Mouse (Mus musculus) myocyte (in vitro differentiated cells): Measurements from ENCODE around the gene 2210017I01Rik. TPM values are rescaled to one million over a fixed set of nuclear protein-coding genes. Genes with fewer than 3 reads are reported as not detected.

Source experiments
- H3K27me3 ChIP-seq: one replicate; pipeline ENCODE4 v1.6.1; 2011; ENCODE audit not compliant: control insufficient read depth, insufficient read depth, insufficient read length
- H3K36me3 ChIP-seq: one replicate; pipeline ENCODE4 v1.6.1; 2011; ENCODE audit not compliant: control insufficient read depth, insufficient read depth
- H3K4me2 ChIP-seq: one replicate; pipeline ENCODE4 v1.6.1; 2011; ENCODE audit warnings: low read depth, control low read depth
- H3K4me3 ChIP-seq: one replicate; pipeline ENCODE4 v1.5.1; 2011; ENCODE audit warnings: mild to moderate bottlenecking, control low read depth, moderate library complexity
- H3K79me2 ChIP-seq: one replicate; pipeline ENCODE4 v1.6.1; 2011; ENCODE audit not compliant: control insufficient read depth, insufficient read depth
- H3ac ChIP-seq: one replicate; pipeline ENCODE4 v1.6.1; 2011; ENCODE audit not compliant: control insufficient read depth, insufficient read length
- CEBPB ChIP-seq: IDR thresholded peaks from 2 replicates; pipeline ENCODE4 v1.6.1; 2011; ENCODE audit warnings: mild to moderate bottlenecking, moderate library complexity; ENCODE audit not compliant: poor library complexity, insufficient read depth, severe bottlenecking
- E2F4 ChIP-seq: IDR thresholded peaks from one replicate; pipeline ENCODE4 v1.6.1; 2011; ENCODE audit warnings: mild to moderate bottlenecking, control low read depth, moderate library complexity; ENCODE audit not compliant: insufficient read depth
- MAX ChIP-seq: IDR thresholded peaks from one replicate; pipeline ENCODE4 v1.6.1; 2011; ENCODE audit warnings: low read depth, mild to moderate bottlenecking, control low read depth
- MYOD1 ChIP-seq, 3 experiments: IDR thresholded peaks; one replicate each; pipeline ENCODE4 v1.6.1; 2011; ENCODE audit warnings: control low read depth in 2 of 3, low read depth in 2 of 3, mild to moderate bottlenecking in 2 of 3, moderate library complexity in 1 of 3; ENCODE audit not compliant: insufficient read length in 2 of 3, control insufficient read depth in 1 of 3
- MYOG ChIP-seq, 3 experiments: IDR thresholded peaks; one replicate each; pipeline ENCODE4 v1.6.1; 2011; ENCODE audit warnings: control low read depth in 2 of 3, low read depth in 2 of 3, mild to moderate bottlenecking in 2 of 3; ENCODE audit not compliant: insufficient read length in 2 of 3, control insufficient read depth in 1 of 3, insufficient read depth in 1 of 3
- POLR2A ChIP-seq: IDR thresholded peaks from one replicate; pipeline ENCODE4 v1.6.1; 2011; ENCODE audit warnings: low read depth, mild to moderate bottlenecking, control low read depth, moderate library complexity; ENCODE audit not compliant: insufficient read length
- POLR2AphosphoS2 ChIP-seq: IDR thresholded peaks from one replicate; pipeline ENCODE4 v1.6.1; 2011; ENCODE audit warnings: low read depth, control low read depth; ENCODE audit not compliant: insufficient read length
- REST ChIP-seq: IDR thresholded peaks from one replicate; pipeline ENCODE4 v1.6.1; 2011; ENCODE audit warnings: mild to moderate bottlenecking, control low read depth, moderate library complexity; ENCODE audit not compliant: insufficient read depth, insufficient read length
- SRF ChIP-seq: IDR thresholded peaks from one replicate; pipeline ENCODE4 v1.6.1; 2011; ENCODE audit warnings: low read depth; ENCODE audit not compliant: control insufficient read depth, insufficient read length
- TCF12 ChIP-seq: IDR thresholded peaks from one replicate; pipeline ENCODE4 v1.6.1; 2011; ENCODE audit warnings: mild to moderate bottlenecking, control low read depth; ENCODE audit not compliant: poor library complexity, insufficient read depth, severe bottlenecking
- TCF3 ChIP-seq: IDR thresholded peaks from one replicate; pipeline ENCODE4 v1.6.1; 2011; ENCODE audit warnings: low read depth, control low read depth; ENCODE audit not compliant: insufficient read length
- USF1 ChIP-seq: IDR thresholded peaks from one replicate; pipeline ENCODE4 v1.6.1; 2011; ENCODE audit warnings: low read depth, mild to moderate bottlenecking, control low read depth, moderate library complexity
- polyA plus RNA-seq: library from polyadenylated mRNA; unstranded; fragments of >200 nt; fragmentation: generic; extraction: Trizol; gene quantifications from one replicate; pipeline ENCODE4 v1.2.1, GENCODE M21; 2012; ENCODE audit warnings: missing spikeins

Gene 2210017I01Rik
- polyA plus RNA-seq, result not detected

GRCm38 (mm10) chr3:92607392-92607791, at the start of gene 2210017I01Rik:
Gene 2210017I01Rik, minus strand, starts transcription at chr3:92607492.
- TF ChIP-seq SRF (no peak), MYOG (IDR thresholded peaks at IDR 0.05; ENCODE audit: control insufficient read depth in 1 of 3, insufficient read depth in 1 of 3, insufficient read length in 2 of 3, low read depth in 2 of 3) (no peak), MYOD1 (IDR thresholded peaks at IDR 0.05; ENCODE audit: control insufficient read depth in 1 of 3, insufficient read length in 2 of 3, low read depth in 2 of 3) (no peak), TCF3 (no peak), CEBPB (no peak), POLR2AphosphoS2 (no peak), MAX (no peak), REST (no peak), E2F4 (no peak), TCF12 (no peak), POLR2A (no peak), USF1 (no peak)
- no peaks in the 10 kb centered on the region for H3K27me3 ChIP-seq
- H3K79me2 ChIP-seq, result no peaks in the 10 kb centered on the region
- H3ac ChIP-seq, result no peak within 1 kb of the TSS
- H3K4me3 ChIP-seq, result no peak within 1 kb of the TSS
- no peak within 1 kb of the TSS for H3K4me2 ChIP-seq
- H3K36me3 ChIP-seq, result no peaks in the 10 kb centered on the region

GRCm38 (mm10) chr3:92656826-92657225, 49.5 kb upstream of the 2210017I01Rik start, which contains the start of gene Lce1b:
Gene Lce1b, minus strand, starts transcription at chr3:92656926.
- Histone ChIP-seq H3ac (no peak within 1 kb of the TSS), H3K4me2 (no peak within 1 kb of the TSS), H3K4me3 (no peak within 1 kb of the TSS), H3K27me3 (no peaks in the 10 kb centered on the region), H3K36me3 (no peaks in the 10 kb centered on the region), H3K79me2 (no peaks in the 10 kb centered on the region)
- no peak for TF ChIP-seq REST
- TF ChIP-seq E2F4, result no peak
- no peak for TF ChIP-seq POLR2AphosphoS2
- no peak for TF ChIP-seq TCF12
- TF ChIP-seq POLR2A, result no peak
- TF ChIP-seq TCF3, result no peak
- no peak for TF ChIP-seq MYOD1 (IDR thresholded peaks at IDR 0.05; ENCODE audit: control insufficient read depth in 1 of 3, insufficient read length in 2 of 3, low read depth in 2 of 3)
- no peak for TF ChIP-seq CEBPB
- TF ChIP-seq MAX, result no peak
- no peak for TF ChIP-seq MYOG (IDR thresholded peaks at IDR 0.05; ENCODE audit: control insufficient read depth in 1 of 3, insufficient read depth in 1 of 3, insufficient read length in 2 of 3, low read depth in 2 of 3)
- TF ChIP-seq SRF, result no peak
- TF ChIP-seq USF1, result no peak

- no peaks in the 10 kb centered on the region for H3K36me3 ChIP-seq
- no peak within 1 kb of the TSS for H3K4me3 ChIP-seq
- no peaks in the 10 kb centered on the region for H3K79me2 ChIP-seq
- no peaks in the 10 kb centered on the region for H3K27me3 ChIP-seq
- TF ChIP-seq MYOG (IDR thresholded peaks at IDR 0.05; ENCODE audit: control insufficient read depth in 1 of 3, insufficient read depth in 1 of 3, insufficient read length in 2 of 3, low read depth in 2 of 3) (no peak), USF1 (no peak), MYOD1 (IDR thresholded peaks at IDR 0.05; ENCODE audit: control insufficient read depth in 1 of 3, insufficient read length in 2 of 3, low read depth in 2 of 3) (no peak), POLR2AphosphoS2 (no peak), POLR2A (no peak), CEBPB (no peak), TCF3 (no peak), REST (no peak), TCF12 (no peak)
- H3ac ChIP-seq, result no peak within 1 kb of the TSS
- no peak within 1 kb of the TSS for H3K4me2 ChIP-seq
Measured at GRCm38 (mm10) chr3:92648207-92648606, 40.9 kb upstream of the 2210017I01Rik start, which contains the start of gene Lce1a1. Gene Lce1a1, minus strand, starts transcription at chr3:92648307.

- no peaks in the 10 kb centered on the region for H3K79me2 ChIP-seq
- TF ChIP-seq MYOG (IDR thresholded peaks at IDR 0.05; ENCODE audit: control insufficient read depth in 1 of 3, insufficient read depth in 1 of 3, insufficient read length in 2 of 3, low read depth in 2 of 3), result no peak
- no peak for TF ChIP-seq TCF12
- TF ChIP-seq POLR2A, result no peak
- TF ChIP-seq USF1, result no peak
- TF ChIP-seq CEBPB, result no peak
- no peak for TF ChIP-seq MAX
- TF ChIP-seq MYOD1 (IDR thresholded peaks at IDR 0.05; ENCODE audit: control insufficient read depth in 1 of 3, insufficient read length in 2 of 3, low read depth in 2 of 3), result no peak
- no peak for TF ChIP-seq E2F4
- TF ChIP-seq REST, result no peak
- no peak for TF ChIP-seq SRF
- TF ChIP-seq POLR2AphosphoS2, result no peak
- no peak for TF ChIP-seq TCF3
- H3ac ChIP-seq, result no peak overlapping the region
- H3K27me3 ChIP-seq, result no peaks in the 10 kb centered on the region
- H3K4me2 ChIP-seq, result no peak overlapping the region
- no peaks in the 10 kb centered on the region for H3K36me3 ChIP-seq
- no peak overlapping the region for H3K4me3 ChIP-seq
Measured at GRCm38 (mm10) chr3:92639854-92640253, 32.6 kb upstream of the 2210017I01Rik start.

GRCm38 (mm10) chr3:92638653-92638991, 31.3 kb upstream of the 2210017I01Rik start:
- Histone ChIP-seq H3K36me3 (no peaks in the 10 kb centered on the region), H3K79me2 (no peaks in the 10 kb centered on the region), H3ac (no peak overlapping the region), H3K4me3 (no peak overlapping the region), H3K4me2 (no peak overlapping the region), H3K27me3 (no peaks in the 10 kb centered on the region)
- TF ChIP-seq TCF3 (no peak), POLR2AphosphoS2 (no peak), SRF (no peak), MYOG (IDR thresholded peaks at IDR 0.05; ENCODE audit: control insufficient read depth in 1 of 3, insufficient read depth in 1 of 3, insufficient read length in 2 of 3, low read depth in 2 of 3) (no peak), CEBPB (no peak), MAX (no peak), E2F4 (no peak)
